Mouse (Mus musculus): ENCODE data around the gene Spryd4. TPM values are rescaled to one million over a fixed set of nuclear protein-coding genes. Genes with fewer than 3 reads are reported as not detected.
A peak's percentile ranks its signal among the peaks of the same experiment; 100 is the strongest.
"Not testable (repeated sequence)": the region's sequence is repeated elsewhere in the genome, so short reads cannot be mapped to it uniquely, and the experiment has no call there.

Spryd4 gene
- total RNA-seq, 2 experiments from 2014 or later: 7.1 to 10.2 TPM

DNA sequence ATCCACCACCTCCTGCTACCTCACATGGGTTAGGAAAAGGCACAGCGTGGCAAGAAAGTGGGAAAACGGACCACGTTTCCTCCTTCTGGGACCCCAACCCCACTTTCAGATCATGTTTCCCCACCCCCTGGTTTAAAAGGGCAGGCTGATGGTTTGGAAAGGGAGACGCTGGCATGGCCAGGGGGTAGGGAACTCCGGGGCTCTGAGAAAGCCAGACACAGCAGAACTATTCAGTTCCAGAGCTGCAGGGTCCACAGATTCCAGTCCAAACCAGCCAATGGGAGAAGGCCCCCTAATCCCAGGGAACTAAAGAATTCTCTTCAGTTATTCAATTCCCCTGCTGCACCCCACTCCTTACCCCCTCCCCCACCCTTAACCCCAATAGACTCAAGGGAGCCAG lies 13.5 kb upstream of the Spryd4 start:
- DNase-seq: no peak

DNA sequence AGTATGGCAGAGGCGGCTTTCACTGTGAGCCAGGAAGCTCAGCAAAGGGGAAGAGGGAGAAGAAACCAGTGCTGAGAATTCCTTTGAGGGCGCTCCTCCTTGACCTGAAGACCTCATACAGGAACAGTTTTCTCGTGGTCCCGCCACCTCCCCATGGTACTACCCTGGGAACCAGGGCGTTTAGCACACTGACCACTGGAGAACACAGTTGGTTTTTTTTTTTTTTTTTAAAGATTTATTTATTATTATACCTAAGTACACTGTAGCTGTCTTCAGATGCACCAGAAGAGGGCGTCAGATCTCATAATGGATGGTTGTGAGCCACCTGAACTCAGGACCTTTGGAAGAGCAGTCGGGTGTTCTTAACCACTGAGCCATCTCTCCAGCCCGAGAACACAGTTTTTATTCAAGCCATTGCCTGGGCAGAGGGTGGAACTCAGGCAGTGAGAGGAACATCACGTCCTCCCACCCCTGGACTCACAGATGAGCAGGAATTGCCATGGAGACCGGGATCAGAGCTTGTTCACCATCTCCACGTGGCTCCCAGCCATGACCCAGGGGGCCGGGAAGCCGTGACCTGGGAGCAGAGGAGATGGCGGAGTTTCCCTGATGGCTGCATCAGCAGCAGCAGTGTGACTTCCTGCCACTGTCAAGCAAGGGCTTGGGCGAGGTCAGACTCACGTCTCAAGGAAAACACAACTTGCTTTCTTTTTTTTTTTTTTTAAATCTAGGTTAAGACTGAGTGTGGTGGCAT lies 10.1 kb upstream of the Spryd4 start:
- no peak for DNase-seq

DNA sequence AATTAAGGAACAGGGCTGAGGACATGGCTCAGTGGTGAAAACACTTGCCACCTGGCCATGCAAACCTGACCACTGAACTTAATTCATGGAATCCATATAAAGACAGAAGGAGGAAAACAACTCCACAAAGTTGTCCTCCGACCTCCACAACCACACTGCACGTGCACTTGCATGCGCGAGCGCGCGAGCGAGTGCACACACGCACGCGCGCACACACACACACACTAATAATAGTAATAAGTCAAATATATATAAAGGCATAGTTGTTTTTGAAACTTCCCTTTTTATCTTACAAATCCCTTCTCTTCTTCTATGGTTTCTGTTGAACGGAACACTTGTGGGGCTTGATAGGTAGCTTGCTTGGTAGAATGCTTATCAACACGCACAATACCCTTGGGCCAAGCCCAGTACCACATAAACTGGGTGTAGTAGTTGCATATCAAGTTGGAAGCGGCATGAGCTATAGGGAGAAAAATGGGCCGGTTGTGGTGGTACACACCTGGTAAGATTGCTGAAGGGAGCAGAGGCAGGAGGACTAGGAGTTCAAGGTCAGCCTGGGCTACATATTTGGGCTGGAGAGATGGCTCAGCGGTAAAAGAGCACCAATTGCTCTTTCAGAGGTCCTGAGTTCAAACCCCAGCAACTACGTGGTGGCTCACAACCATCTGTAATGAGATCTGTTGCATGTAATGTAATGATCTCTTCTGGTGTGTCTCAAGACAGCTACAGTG lies 6.9 kb upstream of the Spryd4 start:
- no peak for DNase-seq

DNA sequence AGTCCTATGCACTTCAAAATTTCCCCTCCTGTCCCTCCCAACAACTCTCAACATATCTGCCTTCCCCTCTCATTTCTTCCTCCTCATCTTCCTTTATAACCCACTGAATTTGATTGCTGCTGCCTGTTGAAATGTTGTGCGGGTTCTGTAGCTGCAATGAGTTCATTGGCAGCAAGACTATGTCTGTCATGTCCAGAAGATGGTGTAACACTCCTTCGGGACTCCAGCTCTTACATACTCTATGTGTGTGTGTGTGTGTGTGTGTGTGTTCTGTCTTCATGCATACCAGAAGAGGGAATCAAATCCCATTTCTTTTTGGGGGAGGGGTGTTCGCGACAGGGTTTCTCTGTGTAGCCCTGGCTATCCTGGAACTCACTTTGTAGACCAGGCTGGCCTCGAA lies 3.4 kb upstream of the Spryd4 start:
- DNase-seq: no peak

- DNase-seq: not testable (repeated sequence)
Observed at GRCm38 (mm10) chr10:128214112-128214511, 2.5 kb upstream of the Spryd4 start.

DNA sequence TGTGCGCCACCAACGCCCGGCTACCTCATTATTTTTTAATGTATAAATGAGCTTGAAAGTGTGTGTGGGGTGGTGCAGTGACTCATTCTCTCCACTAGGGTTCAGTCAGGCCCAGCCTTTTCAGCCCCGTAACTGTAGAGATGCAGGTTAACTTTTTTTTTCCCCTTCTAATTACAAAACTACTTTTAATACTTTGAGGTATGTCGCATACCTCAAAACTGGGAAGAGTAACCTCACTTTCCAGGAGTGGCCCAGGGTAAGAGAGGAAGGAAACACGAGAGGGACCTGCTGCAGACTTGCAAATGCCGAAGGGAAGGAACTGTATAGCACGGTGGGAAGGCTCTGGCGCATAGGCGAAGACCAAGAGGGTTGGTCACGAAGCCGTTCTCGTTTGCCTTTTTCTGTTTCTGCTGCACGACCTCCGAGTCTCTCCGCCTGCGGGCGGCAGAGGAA lies 1.3 kb upstream of the Spryd4 start:
- DNase-seq: peak in 1 of 2 experiments; percentile 19

DNA sequence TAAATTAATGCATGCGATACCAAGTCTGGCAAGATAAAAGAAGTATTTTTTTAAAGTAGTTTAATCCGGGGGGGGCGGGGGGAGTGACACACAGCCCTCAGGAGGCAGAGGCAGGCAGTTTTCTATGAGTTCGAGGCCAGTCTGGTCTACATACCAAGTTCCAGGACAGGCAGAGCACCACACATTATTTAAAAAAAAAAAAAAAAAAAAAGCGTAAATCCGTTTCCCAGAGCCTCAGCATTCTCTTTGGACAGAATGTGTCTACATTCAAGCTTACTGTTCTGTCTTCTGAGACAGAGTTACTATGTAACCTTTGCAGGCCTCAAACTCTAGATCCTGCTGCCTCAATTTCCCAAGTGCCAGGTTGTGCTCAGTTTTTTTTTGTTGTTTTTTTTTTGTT lies 541 bp upstream of the Spryd4 start:
- no peak for DNase-seq

GRCm38 (mm10) chr10:128210954-128211353 lies 653 bp downstream of the Spryd4 start:
- peak in 1 of 2 experiments; percentile 11 for DNase-seq

GRCm38 (mm10) chr10:128210131-128210530 lies 1.5 kb downstream of the Spryd4 start:
- no peak for DNase-seq

- DNase-seq: no peak
Observed at GRCm38 (mm10) chr10:128209311-128210009, 2.1 kb downstream of the Spryd4 start.

DNA sequence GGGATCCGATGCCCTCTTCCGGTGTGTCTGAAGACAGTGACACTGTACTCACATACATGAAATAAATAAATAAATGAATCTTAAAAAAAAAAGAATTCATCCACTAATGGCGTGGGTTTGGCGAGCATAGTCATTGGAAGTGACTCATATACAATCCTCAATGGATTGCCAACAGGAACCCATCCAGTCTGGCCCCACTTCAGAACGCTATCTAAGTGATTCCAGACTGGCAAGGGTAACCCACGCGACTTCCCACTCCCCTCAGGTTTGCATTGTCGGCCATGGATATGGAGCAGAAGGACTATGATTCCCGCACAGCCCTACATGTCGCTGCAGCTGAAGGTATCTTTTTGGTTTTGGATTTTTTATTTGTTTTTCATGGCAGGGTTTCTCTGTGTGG lies 3.3 kb downstream of the Spryd4 start:
- DNase-seq: no peak

- DNase-seq: no peak
Observed at GRCm38 (mm10) chr10:128204941-128205340, 6.7 kb downstream of the Spryd4 start.

DNA sequence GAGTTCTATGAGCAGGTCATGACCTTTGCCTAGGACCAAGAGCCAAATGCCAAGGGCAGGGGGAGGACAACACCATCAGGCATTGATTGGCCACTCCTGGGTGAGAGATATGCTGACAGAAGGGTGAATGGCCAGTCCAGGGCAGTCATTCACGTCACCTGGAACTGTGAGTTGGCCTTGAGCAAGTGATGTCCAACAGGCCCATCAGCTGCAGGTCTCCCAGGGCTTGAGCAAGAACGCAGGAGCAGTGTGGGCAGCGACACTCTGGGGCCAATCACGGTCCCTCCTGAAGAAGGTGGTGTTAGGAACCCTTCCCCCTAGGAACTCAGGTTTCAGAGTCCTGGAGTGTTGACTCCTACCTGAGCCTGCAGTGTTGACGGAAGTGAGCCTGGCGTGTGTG lies 9.8 kb downstream of the Spryd4 start:
- no peak for DNase-seq

DNA sequence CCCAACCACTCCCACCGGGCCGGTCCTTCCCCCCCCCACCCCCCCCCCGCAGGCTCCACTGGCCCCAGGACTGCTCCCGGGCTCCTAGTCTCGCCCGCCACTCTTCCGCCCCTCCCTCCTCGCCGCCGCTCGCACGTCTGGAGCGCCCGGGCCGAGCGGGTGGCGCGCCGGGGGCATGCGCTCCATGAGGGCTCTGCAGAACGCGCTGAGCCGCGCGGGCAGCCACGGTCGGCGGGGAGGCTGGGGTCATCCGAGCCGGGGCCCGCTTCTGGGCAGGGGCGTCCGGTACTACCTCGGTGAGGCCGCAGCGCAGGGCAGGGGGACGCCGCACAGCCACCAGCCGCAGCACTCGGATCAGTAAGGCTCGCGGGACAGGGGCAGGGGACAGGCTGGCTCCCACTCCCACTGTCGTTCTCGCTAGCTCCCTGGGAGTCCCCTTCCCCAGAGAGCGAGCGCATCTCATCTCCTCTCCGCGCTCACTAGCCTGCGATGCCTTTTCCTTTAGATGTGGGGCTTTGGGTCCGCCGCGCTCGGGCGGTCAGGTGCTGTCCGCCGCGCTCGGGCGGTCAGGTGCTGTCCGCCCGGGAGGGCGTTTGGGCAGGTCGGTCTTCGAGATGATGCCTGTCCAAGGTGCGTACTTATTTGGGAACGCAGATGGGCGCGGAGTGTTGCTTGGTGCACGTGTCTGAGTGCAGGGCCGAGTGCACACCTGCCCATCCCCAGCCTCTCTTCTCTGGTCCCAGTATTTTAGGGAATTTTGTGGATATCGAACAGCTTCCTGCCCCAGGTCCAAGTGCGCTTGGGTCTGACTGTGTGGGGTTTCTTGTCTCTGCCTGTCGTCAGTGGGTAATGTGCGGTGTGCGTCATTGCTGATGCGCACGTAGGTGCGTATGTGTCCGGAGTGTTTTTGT lies 16.8 kb downstream of the Spryd4 start:
- peak; percentile 29 to 47 for DNase-seq

DNA sequence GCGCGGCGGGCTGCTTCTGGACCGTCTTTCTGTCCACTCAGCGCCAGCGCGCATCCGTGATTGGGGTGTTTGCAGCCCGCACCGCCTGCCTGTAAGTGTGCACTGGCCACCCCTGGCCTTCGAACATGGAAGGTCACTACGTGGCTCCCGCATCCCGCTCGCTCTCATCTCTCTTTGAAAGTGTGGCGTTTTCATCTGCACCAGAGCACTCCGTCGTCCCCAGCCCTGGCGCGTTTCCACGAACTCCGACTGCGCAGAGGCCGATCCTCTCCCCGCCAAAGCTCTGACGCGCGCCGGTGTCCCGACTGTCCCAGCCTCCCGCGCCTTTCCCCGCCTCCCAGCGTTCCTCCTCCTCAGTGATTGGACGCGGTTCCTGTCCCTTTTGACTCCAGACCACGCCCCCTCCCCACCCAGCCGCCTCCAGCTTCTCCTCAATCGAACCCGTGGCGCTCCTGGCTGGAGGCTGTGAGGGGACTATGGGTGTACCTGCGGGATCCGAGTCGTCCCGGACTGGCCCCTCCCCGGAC lies 17.5 kb downstream of the Spryd4 start, which contains the start of gene Gls2:
Gene Gls2 (plus strand): TSS at position 434 of the 527 bp plus-strand sequence.
- peak; percentile 98 for DNase-seq

DNA sequence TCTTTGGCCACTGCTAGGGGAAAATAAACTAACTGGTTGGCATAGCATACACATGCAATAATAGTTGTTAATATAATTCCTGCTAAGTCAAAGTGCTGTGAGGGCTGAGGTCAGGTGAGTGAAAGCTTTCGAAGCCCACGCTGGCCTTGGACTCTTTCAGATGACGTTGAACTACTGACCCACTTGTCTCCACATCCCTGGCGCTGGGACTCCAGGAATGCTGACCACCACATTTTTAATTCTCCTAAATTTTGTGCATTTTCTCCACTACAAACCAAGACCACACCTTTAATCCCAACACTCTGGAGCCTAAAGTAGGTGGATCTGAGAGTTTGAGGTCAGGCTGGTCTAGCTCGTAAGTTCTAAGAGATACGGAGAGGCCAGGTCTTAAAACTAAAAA lies 18.5 kb downstream of the Spryd4 start:
- no peak for DNase-seq

- not testable (repeated sequence) for DNase-seq
Observed at GRCm38 (mm10) chr10:128192030-128192766, 19.4 kb downstream of the Spryd4 start.

- DNase-seq: no peak
Observed at GRCm38 (mm10) chr10:128191472-128191871, 20.1 kb downstream of the Spryd4 start.

DNA sequence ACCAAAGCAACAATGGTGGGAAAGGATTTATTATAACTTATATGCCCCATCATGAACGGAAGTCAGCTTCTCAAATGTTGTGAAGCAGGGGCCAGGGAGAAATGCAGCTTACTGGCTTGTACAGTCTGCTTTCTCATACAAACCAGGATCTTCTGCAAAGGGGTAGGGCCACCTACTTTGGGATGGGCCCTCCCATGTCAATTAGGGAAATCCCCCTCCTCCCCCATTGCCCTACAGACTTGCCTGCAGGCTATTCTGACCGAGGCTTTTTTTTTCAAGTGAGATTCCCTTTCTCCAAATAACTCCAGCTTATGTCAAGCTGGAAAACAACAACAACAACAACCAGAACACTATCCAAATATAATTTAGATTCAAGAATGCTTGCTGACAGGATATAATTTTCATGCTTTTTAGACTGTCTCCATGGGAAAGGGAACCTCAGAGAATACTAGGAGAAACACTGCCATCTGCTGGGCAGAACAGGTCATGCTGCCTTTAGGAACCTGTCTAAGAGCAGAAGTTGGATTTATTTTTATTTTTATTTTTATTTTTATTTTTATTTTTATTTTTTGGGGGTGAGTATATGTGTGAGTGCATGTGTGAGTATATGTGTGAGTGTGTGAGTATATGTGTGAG lies 23.2 kb downstream of the Spryd4 start:
- DNase-seq: peak; percentile 35 to 59

- DNase-seq: no peak
Observed at GRCm38 (mm10) chr10:128187181-128187605, 24.4 kb downstream of the Spryd4 start.
